Mouse (Mus musculus) heart, embryonic 15.5 days (tissue): ENCODE data around the gene Mansc1. TPM values are rescaled to one million over a fixed set of nuclear protein-coding genes. Genes with fewer than 3 reads are reported as not detected.

Experiments
- ATAC-seq: fragments of 200-750 bp; cut with Nextera tagmentation; replicated peaks from 2 replicates; pipeline ENCODE4 v1.8.0; 2017; ENCODE audit warnings: low read depth, moderate TSS enrichment; ENCODE audit not compliant: insufficient number of reproducible peaks, insufficient read depth, low FRiP score
- H3K27ac ChIP-seq: fragments of 300-500 bp; sonication (generic); 2 replicates; pipeline ENCODE4 v1.5.1; 2015; ENCODE audit warnings: mild to moderate bottlenecking, inconsistent platforms
- H3K27me3 ChIP-seq: fragments of 300-500 bp; sonication (generic); 2 replicates; pipeline ENCODE4 v1.6.1; 2015; ENCODE audit warnings: inconsistent platforms
- H3K36me3 ChIP-seq: fragments of 300-500 bp; sonication (generic); 2 replicates; pipeline ENCODE4 v1.6.1; 2015; ENCODE audit warnings: mild to moderate bottlenecking, inconsistent platforms
- H3K4me1 ChIP-seq: fragments of 300-500 bp; sonication (generic); replicated peaks from 2 replicates; pipeline ENCODE4 v1.6.1; 2015; ENCODE audit warnings: inconsistent platforms
- H3K4me2 ChIP-seq: fragments of 300-500 bp; sonication (generic); 2 replicates; pipeline ENCODE4 v1.6.1; 2015; ENCODE audit warnings: inconsistent platforms, mild to moderate bottlenecking, moderate library complexity
- H3K4me3 ChIP-seq: fragments of 300-500 bp; sonication (generic); 2 replicates; pipeline ENCODE4 v1.5.1; 2015; ENCODE audit warnings: mild to moderate bottlenecking, inconsistent platforms
- H3K9ac ChIP-seq: fragments of 300-500 bp; sonication (generic); 2 replicates; pipeline ENCODE4 v1.6.1; 2015; ENCODE audit warnings: mild to moderate bottlenecking, inconsistent platforms
- H3K9me3 ChIP-seq: fragments of 300-500 bp; sonication (generic); replicated peaks from 2 replicates; pipeline ENCODE4 v1.6.1; 2016; ENCODE audit warnings: inconsistent platforms
- WGBS: fragments of 180-500 bp; shearing (Covaris S2); methylation state at CpG from one replicate; pipeline ENCODE4 v1.1.7; 2015; ENCODE audit warnings: mixed read lengths; 5-methylcytosine and 5-hydroxymethylcytosine counted together
- polyA plus RNA-seq: library from polyadenylated mRNA; unstranded; fragments of >200 nt; fragmentation: Nextera tagmentation; extraction: Ambion mirVana; gene quantifications from 2 replicates; pipeline ENCODE4 v1.2.1, GENCODE M21; 2015

The Mansc1 gene
- polyA plus RNA-seq, 1 experiment from 2014 or later, result 7.1 TPM

- no peaks in the 10 kb centered on the region for H3K36me3 ChIP-seq
- no peaks in the 10 kb centered on the region for H3K27me3 ChIP-seq
- H3K9ac ChIP-seq, result no peak overlapping the region
- H3K9me3 ChIP-seq, result no peaks in the 10 kb centered on the region
- WGBS, result 66% methylated on average over 21 of the region's 21 CpGs
- ATAC-seq, result peak; percentile 76; the same call in 1 of the 2 replicates
- H3K4me2 ChIP-seq, result peak overlapping the region; percentile 43
- H3K4me1 ChIP-seq, result peaks cover 3% of the 10 kb centered on the region; the same call in 1 of the 2 replicates
- H3K27ac ChIP-seq, result no peak overlapping the region
- H3K4me3 ChIP-seq, result no peak overlapping the region
Observed at GRCm38 (mm10) chr6:134594569-134595442, 37.5 kb downstream of the Mansc1 start.

DNA sequence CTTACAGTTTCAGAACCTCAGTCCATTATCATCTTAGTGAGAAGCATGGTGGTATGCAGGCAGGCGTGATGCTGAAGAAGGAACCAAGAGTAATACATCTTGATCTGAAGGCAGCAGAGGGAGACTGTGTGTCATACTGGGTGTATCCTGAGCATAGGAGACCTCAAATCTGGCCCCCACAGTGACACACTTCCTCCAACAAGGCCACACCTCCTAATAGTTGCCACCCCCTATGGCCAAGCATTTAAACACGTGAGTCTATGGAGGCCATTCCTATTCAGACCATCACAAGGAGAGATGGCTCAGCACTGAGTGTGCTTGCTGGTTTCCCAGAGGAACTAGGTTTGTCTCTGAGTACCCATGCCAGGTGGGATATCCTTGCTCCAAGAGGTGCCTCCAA is 40.7 kb downstream of the Mansc1 start:
- Histone ChIP-seq H3K27ac (no peak overlapping the region), H3K9ac (no peak overlapping the region), H3K27me3 (no peaks in the 10 kb centered on the region), H3K9me3 (no peaks in the 10 kb centered on the region), H3K4me3 (no peak overlapping the region), H3K36me3 (no peaks in the 10 kb centered on the region), H3K4me1 (peaks cover 3% of the 10 kb centered on the region; the same call in 1 of the 2 replicates), H3K4me2 (no peak overlapping the region)
- 90% methylated on average over 2 of the region's 2 CpGs for WGBS
- ATAC-seq, result no peak

DNA sequence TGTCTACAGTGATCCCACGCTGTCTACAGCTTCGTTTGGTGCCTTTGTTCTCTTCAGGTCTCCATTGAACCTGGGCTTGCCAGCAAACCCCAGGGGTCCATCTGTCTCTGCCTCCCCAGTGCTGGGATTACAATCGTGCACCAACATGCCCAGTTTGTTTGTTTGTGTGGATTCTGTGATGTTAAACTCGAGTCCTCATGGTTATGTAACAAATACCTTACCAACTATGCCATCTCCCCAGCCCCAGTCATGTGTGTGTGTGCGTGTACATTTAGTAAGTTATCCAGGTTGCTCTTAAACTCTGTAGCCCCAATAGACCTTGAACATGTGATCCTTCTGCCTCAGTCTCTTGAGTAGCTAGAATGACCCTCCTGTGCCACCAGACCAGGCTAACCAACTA is 46.0 kb downstream of the Mansc1 start:
- Histone ChIP-seq H3K4me1 (no peaks in the 10 kb centered on the region), H3K9me3 (no peaks in the 10 kb centered on the region), H3K36me3 (no peaks in the 10 kb centered on the region), H3K9ac (no peak overlapping the region), H3K27me3 (no peaks in the 10 kb centered on the region), H3K4me3 (no peak overlapping the region), H3K4me2 (no peak overlapping the region), H3K27ac (no peak overlapping the region)
- ATAC-seq, result no peak
- WGBS, result 81% methylated on average over 5 of the region's 5 CpGs

- H3K4me2 ChIP-seq, result no peak overlapping the region
- H3K4me1 ChIP-seq, result no peaks in the 10 kb centered on the region
- no peak overlapping the region for H3K9ac ChIP-seq
- ATAC-seq, result no peak
- H3K4me3 ChIP-seq, result no peak overlapping the region
- WGBS, result 95% methylated on average over 2 of the region's 2 CpGs
- no peaks in the 10 kb centered on the region for H3K9me3 ChIP-seq
- no peak overlapping the region for H3K27ac ChIP-seq
- no peaks in the 10 kb centered on the region for H3K27me3 ChIP-seq
- H3K36me3 ChIP-seq, result no peaks in the 10 kb centered on the region
Observed at GRCm38 (mm10) chr6:134584616-134585015, 47.7 kb downstream of the Mansc1 start.

- WGBS, result 78% methylated on average over 5 of the region's 5 CpGs
- Histone ChIP-seq H3K4me3 (no peak overlapping the region), H3K36me3 (no peaks in the 10 kb centered on the region), H3K4me1 (no peaks in the 10 kb centered on the region), H3K4me2 (no peak overlapping the region), H3K9ac (no peak overlapping the region), H3K27ac (no peak overlapping the region), H3K9me3 (no peaks in the 10 kb centered on the region), H3K27me3 (0 out of 2 replicates have a peak, but pooled peaks cover 4% of the 10 kb centered on the region)
- no peak for ATAC-seq
Observed at GRCm38 (mm10) chr6:134582110-134582509, 50.2 kb downstream of the Mansc1 start.

- Histone ChIP-seq H3K4me2 (no peak overlapping the region), H3K9ac (no peak overlapping the region), H3K4me1 (peaks cover 13% of the 10 kb centered on the region), H3K27ac (no peak overlapping the region), H3K36me3 (no peaks in the 10 kb centered on the region), H3K4me3 (no peak overlapping the region), H3K27me3 (0 out of 2 replicates have a peak, but pooled peaks cover 4% of the 10 kb centered on the region), H3K9me3 (no peaks in the 10 kb centered on the region)
- 86% methylated on average over 4 of the region's 4 CpGs for WGBS
- ATAC-seq, result no peak
Observed at GRCm38 (mm10) chr6:134579506-134579905, 52.8 kb downstream of the Mansc1 start.

- no peaks in the 10 kb centered on the region for H3K36me3 ChIP-seq
- H3K9me3 ChIP-seq, result no peaks in the 10 kb centered on the region
- H3K27me3 ChIP-seq, result 0 out of 2 replicates have a peak, but pooled peaks cover 4% of the 10 kb centered on the region
- H3K9ac ChIP-seq, result no peak overlapping the region
- no peak overlapping the region for H3K4me3 ChIP-seq
- H3K4me1 ChIP-seq, result peaks cover 15% of the 10 kb centered on the region
- whole genome bisulfite sequencing, result 65% methylated on average over 6 of the region's 6 CpGs
- no peak overlapping the region for H3K27ac ChIP-seq
- ATAC-seq, result no peak
- H3K4me2 ChIP-seq, result no peak overlapping the region
Observed at GRCm38 (mm10) chr6:134578039-134578438, 54.2 kb downstream of the Mansc1 start.

- Histone ChIP-seq H3K9ac (no peak overlapping the region), H3K27ac (no peak overlapping the region), H3K36me3 (no peaks in the 10 kb centered on the region), H3K4me1 (peaks cover 15% of the 10 kb centered on the region), H3K4me3 (no peak overlapping the region), H3K27me3 (0 out of 2 replicates have a peak, but pooled peaks cover 4% of the 10 kb centered on the region), H3K9me3 (no peaks in the 10 kb centered on the region), H3K4me2 (no peak overlapping the region)
- ATAC-seq, result no peak
- WGBS, result 40% methylated on average over 3 of the region's 3 CpGs
Observed at GRCm38 (mm10) chr6:134575288-134575741, 57.0 kb downstream of the Mansc1 start.

DNA sequence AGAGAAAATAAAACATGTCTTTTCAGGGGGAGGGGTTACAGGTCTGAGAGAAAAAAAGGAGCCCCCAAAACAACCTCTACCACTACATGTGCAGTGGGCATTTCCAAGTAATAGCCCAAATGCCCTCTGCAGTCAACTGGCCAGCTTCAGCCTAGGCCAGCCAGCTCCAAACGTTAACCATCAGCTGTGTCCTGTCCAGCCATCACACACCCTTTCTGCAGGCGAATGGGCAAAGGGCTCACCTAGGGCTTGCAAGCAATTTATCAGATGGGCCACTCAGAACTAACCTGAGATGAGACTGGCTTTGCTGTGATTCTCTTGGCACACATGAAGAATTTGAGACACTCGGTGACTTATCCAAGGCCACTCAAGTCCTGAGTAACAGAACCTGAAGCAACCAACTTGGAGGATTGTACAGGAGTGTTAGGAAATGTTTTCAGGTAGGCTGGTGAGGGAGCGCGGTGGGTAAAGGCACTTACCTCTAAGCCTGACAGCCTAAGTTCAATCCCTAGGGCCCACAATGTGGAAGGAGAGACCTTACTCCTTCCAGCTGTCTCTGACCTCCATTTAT is 64.2 kb downstream of the Mansc1 start:
- Histone ChIP-seq H3K9ac (no peak overlapping the region), H3K27ac (no peak overlapping the region), H3K4me2 (no peak overlapping the region), H3K4me3 (no peak overlapping the region), H3K27me3 (no peaks in the 10 kb centered on the region), H3K9me3 (no peaks in the 10 kb centered on the region), H3K4me1 (peaks cover 13% of the 10 kb centered on the region), H3K36me3 (no peaks in the 10 kb centered on the region)
- WGBS, result 78% methylated on average over 5 of the region's 5 CpGs
- ATAC-seq, result no peak

DNA sequence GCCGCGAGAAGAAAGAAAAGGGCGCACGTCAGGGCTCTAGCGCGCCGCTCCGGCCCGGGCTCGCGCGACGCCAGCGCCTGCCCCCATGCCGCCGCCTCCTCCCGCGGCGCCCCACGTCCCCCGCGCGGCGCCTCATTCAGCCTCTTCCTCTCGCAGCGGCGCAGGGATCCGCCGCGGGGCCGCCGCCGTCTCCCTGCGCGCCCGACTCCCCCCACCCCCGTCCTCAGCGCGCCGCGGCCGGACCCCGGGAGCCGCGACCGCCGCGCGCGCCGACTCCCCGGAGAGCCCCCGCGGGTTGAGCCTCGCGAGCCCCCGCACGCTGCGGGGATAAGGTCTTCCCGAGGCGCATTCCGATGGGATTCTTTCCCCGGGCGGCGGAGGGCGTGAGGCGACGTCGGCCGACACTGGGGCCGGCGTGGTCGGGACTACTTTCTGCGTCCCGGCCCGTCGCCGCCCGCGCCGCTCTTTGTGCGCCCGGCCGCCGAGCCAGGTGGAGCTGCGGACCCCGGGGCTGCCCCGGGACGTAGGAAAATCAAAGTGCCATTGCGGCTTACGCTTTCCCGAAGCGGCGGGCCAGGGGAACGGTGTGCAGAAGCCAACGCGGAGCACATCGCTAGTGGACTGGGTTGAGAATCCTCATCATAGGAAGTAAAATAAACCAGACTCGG is 65.3 kb downstream of the Mansc1 start, which contains the start of gene Lrp6:
Gene Lrp6, minus strand, starts transcription at position 148 of the 668 bp plus-strand sequence.
- peak within 1 kb of the TSS; percentile 82 for H3K4me2 ChIP-seq
- peak within 1 kb of the TSS; percentile 99 for H3K9ac ChIP-seq
- under 1% methylated on average over 82 of the region's 99 CpGs for WGBS
- H3K36me3 ChIP-seq, result no peaks in the 10 kb centered on the region
- no peaks in the 10 kb centered on the region for H3K27me3 ChIP-seq
- H3K9me3 ChIP-seq, result no peaks in the 10 kb centered on the region
- peaks cover 16% of the 10 kb centered on the region for H3K4me1 ChIP-seq
- peak within 1 kb of the TSS; percentile 99 for H3K27ac ChIP-seq
- peak; percentile 91 for ATAC-seq
- H3K4me3 ChIP-seq, result peak within 1 kb of the TSS; percentile 97

DNA sequence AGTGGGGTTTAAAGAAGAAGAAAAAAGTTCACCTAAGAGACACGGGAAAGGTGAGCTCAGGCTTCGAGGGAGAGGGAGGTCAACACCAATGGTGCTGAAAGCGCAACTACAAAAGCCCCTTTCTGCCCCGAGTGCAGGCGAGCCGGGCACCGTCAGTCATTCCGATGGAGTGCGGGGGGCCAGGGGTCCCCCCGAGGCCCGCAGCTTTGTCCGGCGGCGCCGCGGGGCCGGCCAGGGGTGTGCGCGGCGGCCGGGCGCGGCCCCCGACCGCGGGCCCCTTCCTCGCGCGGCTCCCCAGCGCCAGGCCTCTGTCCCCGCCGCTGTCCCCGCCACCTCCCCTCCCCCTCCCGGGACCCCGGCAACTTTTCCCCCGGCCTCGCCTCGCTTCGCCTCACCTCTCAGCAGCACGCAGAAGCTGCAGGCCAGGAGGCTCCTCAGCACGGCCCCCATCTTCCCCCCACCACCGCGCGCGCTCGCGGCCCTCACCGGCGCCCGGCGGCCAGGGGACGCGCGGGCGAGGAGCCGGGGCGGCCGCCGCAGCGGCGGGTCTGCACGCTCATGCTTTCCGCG is 66.0 kb downstream of the Mansc1 start:
- under 1% methylated on average over 29 of the region's 64 CpGs for WGBS
- peak; percentile 68 for ATAC-seq
- Histone ChIP-seq H3K36me3 (no peaks in the 10 kb centered on the region), H3K9me3 (no peaks in the 10 kb centered on the region), H3K4me2 (peak overlapping the region; percentile 82), H3K9ac (peak overlapping the region; percentile 99), H3K4me3 (peak overlapping the region; percentile 97), H3K4me1 (peaks cover 16% of the 10 kb centered on the region), H3K27me3 (no peaks in the 10 kb centered on the region), H3K27ac (peak overlapping the region; percentile 99)
